Mouse (Mus musculus): Measurements from ENCODE around the gene Kif23.

DNA sequence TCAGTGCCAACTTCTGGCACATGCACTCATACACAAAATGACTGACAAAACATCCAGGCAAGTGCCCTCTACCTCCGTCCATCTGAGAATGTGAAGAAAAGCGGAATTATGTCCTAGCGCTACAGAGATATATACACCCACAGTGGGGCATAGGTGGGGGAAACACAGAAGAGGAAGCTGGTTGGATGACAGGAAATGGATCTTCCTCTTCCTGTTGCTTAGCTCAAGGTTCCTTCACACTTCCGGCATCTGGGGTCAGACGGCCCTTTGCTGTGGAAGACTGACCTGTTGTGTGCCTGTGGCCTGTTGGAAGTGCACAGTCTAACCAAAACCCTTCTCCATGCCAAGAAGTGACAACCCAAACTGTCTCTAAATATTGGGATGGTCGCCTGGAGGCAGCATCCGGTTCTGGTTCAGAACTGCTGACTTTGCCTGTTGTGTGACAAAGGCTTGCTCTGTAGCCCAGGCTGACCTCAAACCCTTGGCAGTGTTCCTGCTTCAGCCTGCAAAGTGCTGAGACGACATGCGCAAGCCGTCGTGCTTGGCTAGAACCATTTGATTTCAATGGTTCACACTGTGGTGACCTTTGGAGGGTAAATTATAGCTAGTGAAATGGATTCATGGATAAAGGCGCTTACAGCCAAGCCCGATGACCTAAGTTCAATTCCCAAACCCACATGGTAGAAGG is 30.8 kb upstream of the Kif23 start:
- TF ChIP-seq GATA1 (IDR thresholded peaks at IDR 0.05; ENCODE audit: borderline replicate concordance, low read length) (no peak), FLI1 (IDR thresholded peaks at IDR 0.05; ENCODE audit: low read length) (no peak)
